Mouse (Mus musculus) cerebellum, adult 9-11 months (tissue): ENCODE data around the gene Vps54.
A peak's percentile ranks its signal among the peaks of the same experiment; 100 is the strongest.
"Not testable (repeated sequence)": the region's sequence is repeated elsewhere in the genome, so short reads cannot be mapped to it uniquely, and the experiment has no call there.

Experiments
- DNase-seq: peaks from one replicate; pipeline ENCODE4 v3.0.0; 2022

Vps54 gene

GRCm38 (mm10) chr11:21239021-21239661, at the start of gene Vps54:
TSS of gene Vps54 (plus strand) at chr11:21239281.
- DNase-seq: no peak

- not testable (repeated sequence) for DNase-seq
Measured at GRCm38 (mm10) chr11:21191821-21192220, 47.3 kb upstream of the Vps54 start.

GRCm38 (mm10) chr11:21194851-21195250, 44.2 kb upstream of the Vps54 start:
- DNase-seq: no peak

- no peak for DNase-seq
Measured at GRCm38 (mm10) chr11:21209046-21209445, 30.0 kb upstream of the Vps54 start.

GRCm38 (mm10) chr11:21209701-21210100, 29.4 kb upstream of the Vps54 start:
- not testable (repeated sequence) for DNase-seq

- DNase-seq: no peak
Measured at GRCm38 (mm10) chr11:21217419-21217818, 21.7 kb upstream of the Vps54 start.

- DNase-seq: no peak
Measured at GRCm38 (mm10) chr11:21219281-21219680, 19.8 kb upstream of the Vps54 start.

GRCm38 (mm10) chr11:21219851-21220587, 19.1 kb upstream of the Vps54 start:
- DNase-seq: no peak

GRCm38 (mm10) chr11:21220754-21221153, 18.3 kb upstream of the Vps54 start:
- no peak for DNase-seq

- DNase-seq: no peak
Measured at GRCm38 (mm10) chr11:21221396-21221795, 17.7 kb upstream of the Vps54 start.

GRCm38 (mm10) chr11:21222606-21223207, 16.4 kb upstream of the Vps54 start:
- no peak for DNase-seq

GRCm38 (mm10) chr11:21223539-21223938, 15.5 kb upstream of the Vps54 start:
- no peak for DNase-seq

- no peak for DNase-seq
Measured at GRCm38 (mm10) chr11:21224041-21224440, 15.0 kb upstream of the Vps54 start.

GRCm38 (mm10) chr11:21224446-21224845, 14.6 kb upstream of the Vps54 start:
- no peak for DNase-seq

- DNase-seq: no peak
Measured at GRCm38 (mm10) chr11:21224983-21225382, 14.1 kb upstream of the Vps54 start.

- DNase-seq: no peak
Measured at GRCm38 (mm10) chr11:21235381-21235780, 3.7 kb upstream of the Vps54 start.

- no peak for DNase-seq
Measured at GRCm38 (mm10) chr11:21235821-21236220, 3.3 kb upstream of the Vps54 start.

GRCm38 (mm10) chr11:21236996-21237395, 2.1 kb upstream of the Vps54 start:
- no peak for DNase-seq

GRCm38 (mm10) chr11:21237474-21238278, 1.4 kb upstream of the Vps54 start:
- DNase-seq: no peak

- DNase-seq: peak; percentile 65
Measured at GRCm38 (mm10) chr11:21238279-21239020, 631 bp upstream of the Vps54 start.

- no peak for DNase-seq
Measured at GRCm38 (mm10) chr11:21239763-21240509, 855 bp downstream of the Vps54 start.

GRCm38 (mm10) chr11:21241351-21241750, 2.3 kb downstream of the Vps54 start:
- no peak for DNase-seq
